Mouse (Mus musculus) ES-E14 (cell line): Measurements from ENCODE around the gene Camk2n2. TPM values are rescaled to one million over a fixed set of nuclear protein-coding genes. Genes with fewer than 3 reads are reported as not detected.

ENCODE experiments used
- DNase-seq: peaks from one replicate; pipeline ENCODE4 v3.0.0-alpha.2; 2013; ENCODE audit warnings: low read depth, low spot score
- H3K27ac ChIP-seq: 2 replicates; pipeline ENCODE4 v1.5.1; 2012; ENCODE audit warnings: low read depth, mild to moderate bottlenecking, low read length, moderate library complexity, mixed read lengths; ENCODE audit not compliant: poor library complexity, insufficient read depth, severe bottlenecking
- H3K36me3 ChIP-seq: 2 replicates; pipeline ENCODE4 v1.6.1; 2012; ENCODE audit warnings: mild to moderate bottlenecking, low read length, moderate library complexity, mixed read lengths; ENCODE audit not compliant: control insufficient read depth, poor library complexity, insufficient read depth, severe bottlenecking
- H3K4me1 ChIP-seq, 2 experiments: fragments of 150-350 bp in 1 of 2; sonication (generic) in 1 of 2; 2 replicates each; pipeline ENCODE4 v1.6.1; 2012; ENCODE audit warnings: low read length in 2 of 2, mild to moderate bottlenecking in 1 of 2, mixed read lengths in 1 of 2; ENCODE audit not compliant: control insufficient read depth in 2 of 2, insufficient read depth in 2 of 2, poor library complexity in 1 of 2
- H3K4me3 ChIP-seq, 2 experiments: fragments of 150-350 bp in 1 of 2; sonication (generic) in 1 of 2; 2 replicates each; pipeline ENCODE4 v1.5.1; 2012; ENCODE audit warnings: low read length in 2 of 2, low read depth in 1 of 2, mild to moderate bottlenecking in 1 of 2, mixed read lengths in 1 of 2; ENCODE audit not compliant: insufficient read depth in 1 of 2, poor library complexity in 1 of 2, severe bottlenecking in 1 of 2
- H3K9ac ChIP-seq: 2 replicates; pipeline ENCODE4 v1.6.1; 2012; ENCODE audit warnings: low read depth, mild to moderate bottlenecking, low read length, mixed read lengths; ENCODE audit not compliant: poor library complexity, insufficient read depth, severe bottlenecking
- H3K9me3 ChIP-seq: fragments of 150-350 bp; sonication (generic); 2 replicates; pipeline ENCODE4 v1.6.1; 2012; ENCODE audit warnings: low read depth, mild to moderate bottlenecking, low read length; ENCODE audit not compliant: control insufficient read depth, insufficient read depth
- CHD2 ChIP-seq: IDR thresholded peaks from 2 replicates; pipeline ENCODE4 v1.6.1; 2014; ENCODE audit warnings: mild to moderate bottlenecking, low read depth, low read length, inconsistent platforms
- HCFC1 ChIP-seq: IDR thresholded peaks from 2 replicates; pipeline ENCODE4 v1.6.1; 2012; ENCODE audit warnings: low read length, inconsistent platforms, borderline replicate concordance; ENCODE audit not compliant: insufficient read depth
- MAFK ChIP-seq: IDR thresholded peaks from 2 replicates; pipeline ENCODE4 v1.6.1; 2014; ENCODE audit warnings: mild to moderate bottlenecking, low read depth, low read length, inconsistent platforms; ENCODE audit not compliant: insufficient read depth
- ZC3H11A ChIP-seq: IDR thresholded peaks from 2 replicates; pipeline ENCODE4 v1.6.1; 2012; ENCODE audit warnings: low read depth, mild to moderate bottlenecking, inconsistent platforms, low read length, borderline replicate concordance
- ZNF384 ChIP-seq: IDR thresholded peaks from 2 replicates; pipeline ENCODE4 v1.6.1; 2012; ENCODE audit warnings: low read depth, low read length, inconsistent platforms
- in situ Hi-C, 2 experiments: fragments of 600-800 bp; cut with MboI; formaldehyde crosslinking; loops; one replicate each; pipeline ENCODE4 v1.15.1; 2025; ENCODE audit warnings: low sequenced_read_pairs in 2 of 2, inconsistent platforms in 1 of 2; ENCODE audit not compliant: unreplicated experiment in 2 of 2
- total RNA-seq: library from RNA; depleted of rRNA; stranded (reverse); fragments of 300-350 nt; gene quantifications from 2 replicates; pipeline ENCODE4 v1.2.3, GENCODE M21; 2012

Camk2n2 gene
- total RNA-seq, 1 experiment, result 0.58 TPM

DNA sequence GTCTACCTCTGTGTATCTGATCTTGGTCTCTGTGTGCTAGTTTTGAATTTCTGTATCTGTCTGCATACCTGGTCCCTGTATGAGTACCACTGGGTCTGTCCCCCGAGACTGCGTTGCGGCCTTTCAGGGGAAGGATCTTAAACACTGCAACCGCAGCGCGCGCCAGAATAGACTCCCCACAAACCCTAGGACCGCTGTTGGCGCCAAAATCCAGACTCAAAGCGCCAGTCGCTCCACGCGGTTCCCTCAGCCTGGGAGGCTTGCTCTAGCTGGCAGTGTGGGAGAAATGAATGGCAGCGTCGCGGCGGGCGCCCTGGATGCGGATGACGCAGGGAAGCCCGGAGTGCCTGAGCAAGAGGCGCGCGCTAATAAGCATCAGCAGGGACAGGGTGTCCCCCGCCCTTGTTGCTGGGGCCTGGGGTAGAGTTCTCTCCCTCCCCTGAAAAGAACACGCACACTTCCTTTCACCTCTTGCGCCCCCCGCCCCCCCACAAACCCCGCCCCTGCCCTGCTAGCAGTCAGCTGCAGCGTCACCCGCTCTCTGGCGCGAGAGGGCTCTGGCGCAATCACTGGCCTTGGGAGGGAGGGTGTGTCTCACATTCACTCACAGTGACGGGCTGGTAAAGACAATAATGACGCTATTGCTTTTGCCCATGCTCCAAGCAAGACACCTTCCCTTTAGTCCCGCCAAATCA lies 1.1 kb upstream of the Camk2n2 start:
- Histone ChIP-seq H3K27ac (no peak overlapping the region), H3K9me3 (no peaks in the 10 kb centered on the region), H3K4me1 (peaks cover 0 to 4% of the 10 kb centered on the region in 2 experiments; a peak in 1 of 4 replicates), H3K4me3 (peak overlapping the region; percentile 81 to 93), H3K36me3 (peaks cover 3% of the 10 kb centered on the region; the same call in 1 of the 2 replicates), H3K9ac (peak overlapping the region; percentile 80)
- in situ Hi-C loops, result no loop called here
- DNase-seq, result no peak
- TF ChIP-seq MAFK, result no peak
- TF ChIP-seq ZNF384, result no peak
- no peak for TF ChIP-seq CHD2
- TF ChIP-seq ZC3H11A, result no peak
- 0 out of 2 replicates have a peak, but pooled peaks have one; percentile 16 for TF ChIP-seq HCFC1

GRCm38 (mm10) chr16:20620751-20621190 lies 316 bp downstream of the Camk2n2 start:
- Histone ChIP-seq H3K9ac (peak overlapping the region; percentile 80), H3K36me3 (peaks cover 3% of the 10 kb centered on the region; the same call in 1 of the 2 replicates), H3K4me1 (peaks cover 0 to 4% of the 10 kb centered on the region in 2 experiments; a peak in 1 of 4 replicates), H3K9me3 (no peaks in the 10 kb centered on the region), H3K27ac (no peak overlapping the region), H3K4me3 (peak overlapping the region; percentile 81 to 93)
- no peak for DNase-seq
- in situ Hi-C loops, result no loop called here
- TF ChIP-seq ZNF384 (no peak), MAFK (no peak), ZC3H11A (no peak), CHD2 (no peak), HCFC1 (no peak)

DNA sequence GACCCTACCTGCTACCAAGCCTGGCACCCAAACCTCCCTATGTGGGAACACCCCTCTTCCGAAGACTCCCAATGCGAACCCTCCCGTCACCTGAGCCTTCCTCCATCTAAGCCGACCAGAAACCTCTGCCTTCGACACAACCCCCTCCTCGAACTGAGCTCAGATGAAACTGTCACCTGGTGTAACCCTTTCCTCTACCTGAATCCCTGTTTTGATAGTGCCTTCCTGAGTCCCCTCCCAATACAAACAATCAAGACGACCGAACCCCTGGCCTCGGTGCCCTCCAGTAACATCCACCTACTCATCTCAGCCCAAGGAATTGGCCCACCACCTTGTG lies 720 bp downstream of the Camk2n2 start:
- Histone ChIP-seq H3K9ac (peak overlapping the region; percentile 26; the same call in 1 of the 2 replicates), H3K9me3 (no peaks in the 10 kb centered on the region), H3K4me1 (peaks cover 0 to 4% of the 10 kb centered on the region in 2 experiments; a peak in 1 of 4 replicates), H3K27ac (no peak overlapping the region), H3K36me3 (peaks cover 3% of the 10 kb centered on the region; the same call in 1 of the 2 replicates), H3K4me3 (peak overlapping the region; percentile 81 to 93)
- no peak for DNase-seq
- TF ChIP-seq CHD2 (no peak), HCFC1 (no peak), ZC3H11A (no peak), MAFK (no peak), ZNF384 (no peak)
- in situ Hi-C loops, result no loop called here

- no peak for DNase-seq
- in situ Hi-C loops, result no loop called here
- Histone ChIP-seq H3K9me3 (no peaks in the 10 kb centered on the region), H3K27ac (no peak overlapping the region), H3K4me3 (peak overlapping the region; percentile 81 to 93), H3K36me3 (peaks cover 3% of the 10 kb centered on the region; the same call in 1 of the 2 replicates), H3K9ac (peak overlapping the region; percentile 26; the same call in 1 of the 2 replicates), H3K4me1 (peaks cover 0 to 4% of the 10 kb centered on the region in 2 experiments; a peak in 1 of 4 replicates)
- TF ChIP-seq ZNF384, result no peak
- no peak for TF ChIP-seq HCFC1
- no peak for TF ChIP-seq MAFK
- TF ChIP-seq CHD2, result no peak
- TF ChIP-seq ZC3H11A, result no peak
These were observed 1.3 kb downstream of the Camk2n2 start for GRCm38 (mm10) chr16:20619541-20620398.
